Mouse (Mus musculus) central nervous system, embryonic 11.5 days (tissue): ENCODE data around the gene Ip6k2. TPM values are rescaled to one million over a fixed set of nuclear protein-coding genes. Genes with fewer than 3 reads are reported as not detected.

Source experiments
- polyA plus RNA-seq: library from polyadenylated mRNA; depleted of rRNA; stranded (reverse); fragments of >200 nt; gene quantifications from 2 replicates; pipeline ENCODE4 v1.2.3, GENCODE M21; 2012; rRNA removed

Gene Ip6k2
- 203 and 241 TPM in 2 replicates for polyA plus RNA-seq

GRCm38 (mm10) chr9:108783548-108784463 is at the start of gene Ip6k2:
TSS of gene Ip6k2 (plus strand) at chr9:108783796.

GRCm38 (mm10) chr9:108808163-108808665 is 24.6 kb downstream of the Ip6k2 start, which contains the start of gene Nckipsd:
TSS of gene Nckipsd (plus strand) at chr9:108808368.

GRCm38 (mm10) chr9:108825820-108826699 is 42.5 kb downstream of the Ip6k2 start, which contains the start of gene Celsr3:
TSS of gene Celsr3 (plus strand) at chr9:108826320.

DNA sequence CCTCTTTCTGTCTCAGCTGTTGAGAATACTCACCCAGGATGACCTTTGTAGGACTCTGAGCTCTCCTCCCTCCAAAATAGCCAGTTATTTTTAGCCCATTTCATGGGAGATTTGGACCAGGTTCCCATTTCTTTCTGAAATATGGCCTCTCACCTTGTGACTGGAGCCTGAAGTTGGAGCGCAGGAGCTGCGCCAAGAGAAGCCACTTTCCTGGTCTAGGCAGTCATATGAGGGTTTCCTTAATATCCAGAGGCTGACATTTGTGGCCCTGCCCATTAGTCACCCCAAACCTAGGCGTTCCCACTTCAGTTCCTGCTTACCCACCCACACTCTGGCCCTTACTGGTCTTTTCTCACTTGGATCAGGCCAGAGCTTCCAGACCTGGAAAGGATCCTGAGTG is 69.4 kb downstream of the Ip6k2 start, which contains the start of gene Slc26a6:
Gene Slc26a6 (plus strand): TSS at position 308 of the 400 bp plus-strand sequence.

Other genes with a start within 250 kb of the Ip6k2 start
- 175 and 189 TPM in 2 replicates for gene Impdh2, start 223.5 kb upstream of the Ip6k2 start, polyA plus RNA-seq
- gene Ndufaf3, start 216.4 kb upstream of the Ip6k2 start, polyA plus RNA-seq: 21.4 and 26.3 TPM in 2 replicates
- 83.0 and 118 TPM in 2 replicates for gene Dalrd3, start 213.9 kb upstream of the Ip6k2 start, polyA plus RNA-seq
- 129 and 170 TPM in 2 replicates for gene Wdr6, start 205.1 kb upstream of the Ip6k2 start, polyA plus RNA-seq
- gene P4htm, start 186.1 kb upstream of the Ip6k2 start, polyA plus RNA-seq: 11.8 and 12.4 TPM in 2 replicates
- gene Arih2, start 134.4 kb upstream of the Ip6k2 start, polyA plus RNA-seq: 45.1 and 49.2 TPM in 2 replicates
- gene Slc25a20, start 121.7 kb upstream of the Ip6k2 start, polyA plus RNA-seq: 17.2 and 21.2 TPM in 2 replicates
- gene Prkar2a, start 94.5 kb upstream of the Ip6k2 start, polyA plus RNA-seq: 27.2 and 40.2 TPM in 2 replicates
- 18.4 and 23.6 TPM in 2 replicates for gene Nckipsd, start 24.6 kb downstream of the Ip6k2 start, polyA plus RNA-seq
- gene Celsr3, start 42.5 kb downstream of the Ip6k2 start, polyA plus RNA-seq: 30.2 and 66.8 TPM in 2 replicates
- 13.8 and 17.9 TPM in 2 replicates for gene Slc26a6, start 69.5 kb downstream of the Ip6k2 start, polyA plus RNA-seq
- 0.12 and 0.43 TPM in 2 replicates for gene Tmem89, start 130.8 kb downstream of the Ip6k2 start, polyA plus RNA-seq
- 259 and 284 TPM in 2 replicates for gene Uqcrc1, start 152.8 kb downstream of the Ip6k2 start, polyA plus RNA-seq
- gene Col7a1, start 169.8 kb downstream of the Ip6k2 start, polyA plus RNA-seq: 7.7 and 9.3 TPM in 2 replicates
- 0.34 and 0.67 TPM in 2 replicates for gene Ucn2, start 202.2 kb downstream of the Ip6k2 start, polyA plus RNA-seq
- gene Pfkfb4, start 208.0 kb downstream of the Ip6k2 start, polyA plus RNA-seq: 10.4 and 12.5 TPM in 2 replicates